Mouse (Mus musculus) naive thymus-derived CD4-positive, alpha-beta T cell, adult 2 months (primary cell): ENCODE results near the gene Fuom.

Source experiments
- DNase-seq: peaks from one replicate; pipeline ENCODE4 v3.0.0-alpha.2; 2011; ENCODE audit warnings: low read depth

Fuom gene

DNA sequence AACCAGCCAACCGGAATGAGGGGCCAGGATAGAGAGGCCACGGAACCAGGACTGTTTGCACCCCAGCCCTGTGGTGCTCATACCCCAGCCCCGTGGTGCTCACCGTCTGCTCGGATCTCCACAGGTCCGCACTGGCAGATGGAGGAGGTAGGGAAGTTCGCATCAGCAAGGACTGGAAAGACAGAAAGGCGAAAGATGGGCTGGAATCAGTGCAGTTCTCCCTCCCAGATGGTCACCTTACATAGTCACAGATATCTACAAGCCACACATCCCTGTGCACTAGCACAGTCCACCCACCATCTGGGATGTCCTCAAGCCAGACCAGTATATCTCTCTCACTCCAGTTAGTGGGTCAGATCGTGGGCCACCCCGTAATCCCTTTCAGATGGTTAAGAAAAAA, 743 bp downstream of the Fuom start:
- no peak for DNase-seq

DNA sequence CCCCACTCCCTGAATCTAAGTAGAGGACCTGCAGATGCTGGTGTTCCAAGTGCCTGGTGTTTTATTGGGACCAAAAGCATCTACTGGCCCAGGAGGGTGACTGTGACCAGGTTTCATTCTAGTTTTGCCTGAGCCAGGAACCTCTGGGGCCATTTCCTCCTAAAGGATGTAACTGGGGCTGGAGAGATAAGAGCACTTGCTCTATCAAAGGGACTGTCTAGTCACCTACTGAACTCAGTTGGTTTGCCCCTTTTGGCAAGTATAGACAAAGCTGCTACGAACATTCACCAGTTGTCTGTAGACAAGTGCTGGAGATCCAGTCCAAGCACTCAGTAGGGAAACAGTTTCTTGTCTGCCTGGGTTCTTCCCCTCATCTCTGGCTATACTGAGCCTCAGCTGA, 3.8 kb downstream of the Fuom start:
- DNase-seq: no peak

DNA sequence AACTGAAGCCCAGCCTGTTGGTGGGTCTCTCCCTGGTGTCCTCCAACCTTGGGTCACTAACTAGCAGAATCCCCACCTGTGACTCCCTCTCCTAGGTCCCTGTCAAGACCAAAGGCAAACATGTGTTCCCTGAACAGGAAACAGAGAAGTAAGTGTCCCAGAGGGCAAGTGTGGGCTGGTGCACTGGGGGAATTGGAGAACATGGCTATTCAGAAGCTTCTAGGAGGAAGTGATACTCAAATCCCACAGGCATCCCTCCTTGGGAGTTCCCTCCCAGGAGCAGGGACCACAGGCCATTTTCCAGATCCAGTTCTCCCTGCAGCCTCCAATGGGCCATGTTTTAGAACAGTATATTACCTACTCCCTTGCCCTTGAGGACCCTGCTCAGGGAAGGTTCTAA, 6.2 kb downstream of the Fuom start:
- DNase-seq: no peak

DNA sequence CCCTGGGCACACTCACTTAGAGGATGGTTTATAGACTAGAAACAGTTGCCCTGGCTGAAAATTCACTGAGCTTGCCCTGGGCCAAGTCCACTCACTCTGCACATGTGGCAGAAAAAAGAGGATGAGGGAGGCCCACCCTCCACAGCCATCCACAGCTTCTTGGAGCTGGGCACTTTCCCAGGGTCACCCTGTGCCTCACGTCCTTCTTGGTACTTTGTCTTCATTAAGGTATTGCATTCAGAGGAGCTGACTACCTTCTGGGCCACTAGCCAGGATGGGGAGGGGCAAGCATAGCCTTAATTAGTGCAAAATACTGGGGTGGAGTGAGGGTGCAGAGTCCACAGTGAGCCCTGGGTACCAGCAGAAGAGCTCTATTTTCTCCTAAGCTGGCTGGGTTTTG, 6.7 kb downstream of the Fuom start:
- DNase-seq: no peak

DNA sequence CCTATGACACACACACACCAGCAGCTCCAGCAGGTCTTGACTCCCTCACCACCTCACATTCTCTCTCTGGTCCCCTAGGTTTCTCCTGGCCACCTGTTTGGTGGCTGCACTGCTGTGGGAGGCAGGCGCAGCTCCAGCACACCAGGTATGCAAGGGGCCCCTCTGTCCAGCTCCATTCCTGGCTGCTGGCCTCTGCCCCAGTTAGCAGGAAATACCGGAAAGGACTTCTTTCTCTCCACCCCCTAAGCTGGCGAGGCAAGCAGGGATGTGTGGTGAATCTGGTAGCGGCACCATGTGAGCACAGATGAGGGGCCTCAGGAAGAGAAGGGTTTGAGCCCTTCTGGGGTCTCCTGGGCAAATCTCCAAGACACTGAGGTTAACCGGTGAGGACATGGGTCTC, 7.3 kb downstream of the Fuom start:
- DNase-seq: no peak

DNA sequence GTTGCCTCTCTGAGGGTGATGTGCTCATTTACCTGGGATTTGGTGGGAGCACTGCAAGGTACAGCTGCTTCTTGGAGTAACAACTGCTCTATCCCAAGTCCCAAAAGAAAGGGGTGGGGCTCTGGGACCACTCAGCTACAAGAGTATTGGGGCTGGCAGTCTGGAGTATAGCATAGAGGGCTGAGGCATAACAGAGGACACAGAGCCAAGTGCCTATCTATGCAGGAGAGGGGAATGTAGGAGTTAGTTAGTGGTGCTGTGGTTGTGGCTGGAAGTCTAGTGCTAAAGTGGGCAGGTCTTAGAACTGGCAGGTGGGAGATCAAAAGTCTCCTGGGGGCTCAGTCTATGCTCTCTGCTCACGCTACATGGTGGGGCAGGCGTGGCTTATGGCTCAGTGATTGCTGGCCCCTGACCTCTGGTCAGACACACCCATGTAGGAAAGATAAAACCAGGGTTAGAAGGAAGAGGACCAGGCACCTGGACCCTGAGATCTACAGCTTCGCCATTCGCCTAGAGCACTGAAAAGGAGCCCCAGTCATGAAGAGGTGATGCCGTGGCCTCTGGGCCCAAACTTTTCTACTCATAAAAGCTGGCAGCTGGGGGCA, 9.2 kb downstream of the Fuom start, which contains the start of gene Prap1:
Gene Prap1, plus strand, starts transcription at position 472 of the 605 bp plus-strand sequence.
- no peak for DNase-seq

DNA sequence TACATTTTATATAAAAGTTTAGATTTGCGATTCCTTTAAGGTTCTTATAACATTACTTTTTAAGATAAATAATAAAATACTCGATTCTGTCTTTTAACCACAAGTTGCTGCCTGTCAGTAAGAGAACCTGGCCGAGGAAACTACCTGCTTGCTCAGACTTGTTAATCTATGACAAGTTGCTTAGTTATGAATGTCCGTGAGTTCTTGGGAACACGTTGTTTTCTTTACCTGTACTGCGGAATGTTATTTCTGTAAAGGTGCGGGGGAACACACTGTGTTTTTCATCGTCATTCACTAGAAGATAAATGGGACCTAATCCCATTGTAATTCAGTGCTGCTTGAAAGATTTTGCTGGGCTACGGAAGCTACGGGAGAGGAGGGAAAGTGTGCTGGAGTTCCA, 11.6 kb downstream of the Fuom start:
- DNase-seq: no peak

DNA sequence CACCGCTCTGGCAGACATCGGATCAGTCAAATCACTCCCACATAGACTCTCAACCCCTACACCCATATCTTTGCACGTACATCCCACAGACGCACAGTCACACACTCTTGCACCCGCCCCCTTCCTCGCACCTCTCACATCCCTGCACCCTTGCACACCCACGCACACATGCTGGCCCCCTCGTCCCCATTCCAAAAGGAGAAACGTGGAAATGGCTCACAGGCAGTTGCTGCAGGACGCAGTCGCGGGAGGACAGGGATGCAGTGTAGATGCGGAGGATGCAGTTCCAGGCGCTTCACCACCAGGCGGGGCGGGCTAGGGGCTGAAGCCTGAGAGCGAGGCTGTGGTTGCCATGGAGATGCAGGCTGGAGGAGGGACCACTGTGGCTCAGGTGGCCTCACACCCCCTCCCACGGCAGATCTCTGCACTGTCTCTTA, 20.0 kb downstream of the Fuom start, which contains the start of gene Caly:
Gene Caly, minus strand, starts transcription at position 307 of the 437 bp plus-strand sequence.
- DNase-seq: peak; percentile 33

DNA sequence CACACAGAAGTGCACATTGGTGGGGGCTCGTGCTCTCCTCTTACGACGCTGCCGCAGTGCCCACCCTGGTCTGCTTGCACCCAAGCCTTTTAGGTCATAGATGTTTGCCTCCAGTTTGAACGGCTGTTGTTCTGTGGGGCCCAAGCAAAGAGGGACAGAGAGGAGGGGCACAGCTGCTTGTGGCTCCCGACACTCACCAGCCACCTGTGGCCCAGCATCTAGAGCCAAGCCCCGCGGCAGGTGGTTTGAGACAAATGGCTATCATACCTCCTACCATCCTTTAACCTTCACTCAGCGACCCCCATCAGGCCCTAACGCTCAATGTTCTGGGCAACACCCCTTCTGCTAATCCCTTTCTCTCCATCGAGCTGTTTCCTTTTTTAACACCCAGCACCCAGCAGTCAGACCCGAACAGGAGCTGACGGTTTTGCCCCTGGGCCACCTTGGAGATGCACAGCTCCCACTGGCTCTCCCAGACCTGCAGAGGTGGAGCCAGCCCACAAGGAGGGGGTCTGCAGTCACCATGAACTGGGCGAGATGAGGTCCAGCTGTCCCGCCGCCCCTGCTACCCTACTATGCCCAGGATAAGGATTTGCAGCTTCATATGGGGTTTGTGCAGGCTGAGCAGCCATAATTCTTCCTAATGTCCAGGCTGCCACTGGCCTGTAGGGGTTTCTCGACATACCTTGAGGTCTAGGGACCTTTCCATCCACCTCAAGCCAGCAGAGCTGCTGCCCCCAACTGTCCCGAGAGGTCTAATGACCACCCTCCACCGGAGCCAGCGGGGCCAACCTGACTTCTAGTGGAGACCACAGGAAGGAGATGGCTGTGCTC, 20.6 kb downstream of the Fuom start:
- DNase-seq: no peak

DNA sequence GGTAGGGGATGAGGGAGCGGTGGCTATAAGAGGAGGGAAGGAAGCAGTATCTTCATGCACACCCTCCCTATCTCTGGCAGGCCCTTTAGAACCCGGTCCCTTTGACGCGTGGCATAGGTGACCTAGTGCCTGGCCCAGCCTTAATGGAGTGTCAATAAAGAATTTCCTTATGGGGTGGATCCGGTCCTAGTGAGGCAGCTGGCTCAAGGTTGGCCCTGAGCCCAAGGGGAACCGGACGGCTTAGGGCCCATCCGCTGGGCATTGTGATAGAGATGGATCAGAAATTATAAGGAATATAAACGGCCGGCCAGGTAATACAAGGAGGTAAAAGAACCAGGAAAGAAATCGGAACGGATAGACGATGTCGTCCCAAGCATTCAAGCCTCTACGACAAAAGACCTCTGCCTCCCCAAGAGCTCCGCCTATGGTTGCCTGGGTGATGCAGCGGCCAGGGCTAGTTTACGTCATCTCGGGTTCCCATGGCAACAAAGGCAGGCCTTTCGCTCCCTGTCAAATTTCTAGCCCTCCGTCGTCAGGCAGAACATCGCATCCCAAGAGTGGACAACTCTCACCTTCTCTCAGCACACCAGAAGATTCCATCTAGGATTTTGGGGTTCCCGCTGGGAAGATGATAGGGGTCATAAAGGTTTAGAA, 21.6 kb downstream of the Fuom start:
- peak; percentile 63 for DNase-seq

DNA sequence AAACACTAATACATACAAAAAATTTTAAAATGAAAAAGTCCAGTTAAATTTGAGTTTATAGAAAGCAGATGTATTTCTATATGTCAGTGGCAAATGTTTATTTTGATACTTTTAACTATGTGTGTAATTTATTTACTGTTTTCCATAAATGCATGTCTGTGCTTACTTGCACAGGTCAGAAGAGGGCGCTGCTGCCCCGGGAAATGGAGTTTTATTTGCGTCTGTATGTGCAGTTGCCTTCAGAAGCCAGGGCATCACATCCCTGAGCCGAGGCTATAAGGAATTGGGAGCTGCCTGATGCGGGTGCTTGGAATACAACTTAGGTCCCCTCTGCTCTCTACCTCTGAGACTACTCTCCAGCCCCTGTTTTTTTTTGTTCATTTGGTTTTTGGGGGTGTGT, 23.5 kb downstream of the Fuom start:
- peak; percentile 80 for DNase-seq

DNA sequence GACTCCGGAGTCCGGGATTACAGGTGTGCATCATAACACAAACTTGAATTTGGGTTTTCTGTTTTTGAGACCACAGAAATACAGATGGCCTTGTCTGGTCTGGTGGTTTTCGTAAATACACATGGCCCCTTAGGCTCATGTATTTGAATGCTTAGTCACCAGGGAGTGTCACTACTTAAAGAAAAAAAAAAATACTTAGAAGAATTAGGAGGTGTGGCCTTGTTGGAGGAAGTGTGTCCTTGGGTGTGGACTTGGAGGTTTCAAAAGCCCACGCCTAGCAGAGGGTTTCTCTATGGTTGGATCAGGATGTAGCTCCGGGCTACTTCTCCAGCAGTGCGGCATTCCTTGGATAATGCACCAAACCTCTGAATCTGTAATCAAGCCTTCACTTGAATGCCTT, 24.5 kb downstream of the Fuom start:
- no peak for DNase-seq

DNA sequence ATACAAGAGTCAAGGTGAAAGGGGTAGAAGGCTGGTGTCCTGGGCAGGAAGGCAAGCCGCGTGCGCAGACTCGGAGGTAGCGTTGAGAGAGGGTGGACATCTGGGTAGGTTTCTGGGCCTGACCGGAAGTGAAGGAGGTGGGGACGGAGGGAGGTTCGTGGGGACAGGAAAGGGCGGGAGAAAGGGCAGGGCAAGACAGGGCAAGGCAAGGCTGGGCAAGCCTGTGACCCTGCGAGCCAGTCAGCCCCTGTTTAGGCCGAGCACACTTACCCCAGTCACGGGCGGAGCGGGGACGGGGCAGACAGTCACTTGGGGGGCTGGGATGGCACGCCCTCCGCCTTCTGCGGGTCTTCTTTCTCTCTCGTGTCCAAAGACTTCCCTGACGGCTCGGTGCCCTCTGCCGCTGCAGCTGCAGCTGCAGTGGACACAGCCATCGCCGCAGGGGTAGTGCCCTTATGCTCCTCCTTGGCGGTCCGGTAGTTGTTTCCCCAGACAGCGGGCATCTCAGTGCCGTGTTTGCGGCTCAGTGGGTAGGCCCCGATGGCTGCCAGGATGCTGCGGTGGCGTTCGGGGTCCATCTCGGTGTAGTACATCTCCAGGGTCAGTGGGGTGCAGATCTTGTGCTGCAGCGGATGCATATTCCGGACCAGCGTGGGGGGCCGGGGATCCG, 32.1 kb downstream of the Fuom start:
- no peak for DNase-seq

DNA sequence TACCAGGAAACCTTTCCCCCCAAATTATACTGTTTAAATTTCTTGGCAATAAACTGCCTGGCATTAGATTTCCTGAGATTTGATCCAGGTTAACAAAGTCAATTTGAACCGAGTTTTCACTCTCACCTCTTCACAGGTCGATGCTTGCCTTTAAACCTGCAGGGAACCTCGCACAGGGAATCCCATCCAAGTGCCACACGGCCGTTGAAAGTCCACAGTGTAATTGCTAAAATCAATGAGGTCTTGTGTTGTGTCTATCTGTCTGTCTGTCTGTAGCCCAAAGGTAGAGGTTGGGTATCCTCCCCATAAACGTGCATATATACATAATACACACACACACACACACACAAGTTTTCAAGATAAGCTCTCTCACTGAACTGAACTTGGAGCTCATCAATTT, 34.8 kb downstream of the Fuom start:
- DNase-seq: no peak

DNA sequence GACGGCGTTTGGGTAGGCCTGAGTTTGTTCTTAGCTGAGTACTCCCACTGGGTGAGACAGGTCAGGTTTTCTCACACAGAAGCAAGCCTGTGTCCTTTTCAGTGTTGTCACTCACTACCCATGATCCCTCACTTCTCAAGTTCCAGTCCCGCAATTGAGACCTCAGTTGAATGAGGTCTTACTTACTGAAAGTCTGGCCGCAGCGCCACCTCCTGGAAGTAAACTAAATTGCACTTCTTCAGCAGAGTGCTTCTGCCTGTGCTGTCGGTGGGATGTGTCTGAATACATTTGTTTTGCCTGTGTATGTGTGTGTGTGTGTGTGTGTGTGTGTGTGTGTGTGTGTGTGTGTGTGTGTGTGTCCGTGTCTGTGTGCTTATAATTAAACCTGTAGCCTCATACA, 39.1 kb downstream of the Fuom start:
- peak; percentile 80 for DNase-seq

DNA sequence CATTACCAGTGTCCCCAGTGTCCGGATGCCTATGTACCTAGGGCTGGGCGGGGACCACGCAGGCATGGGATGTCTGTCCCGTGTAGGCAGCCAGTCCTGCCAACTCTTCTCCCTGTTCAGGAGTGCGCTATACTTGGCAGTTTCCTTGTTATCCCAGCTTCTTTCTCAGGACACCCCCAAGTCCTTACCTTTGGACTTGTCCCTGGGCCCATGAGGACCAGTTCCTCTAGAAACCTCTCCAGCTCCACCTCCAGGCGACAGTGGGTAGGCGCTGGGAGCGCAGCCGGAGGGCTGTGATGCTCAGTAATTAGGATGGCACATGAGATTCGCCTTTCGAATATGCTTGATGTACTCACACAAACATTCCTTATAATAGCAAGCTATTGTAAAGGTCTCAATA, 39.9 kb downstream of the Fuom start:
- DNase-seq: peak; percentile 22

DNA sequence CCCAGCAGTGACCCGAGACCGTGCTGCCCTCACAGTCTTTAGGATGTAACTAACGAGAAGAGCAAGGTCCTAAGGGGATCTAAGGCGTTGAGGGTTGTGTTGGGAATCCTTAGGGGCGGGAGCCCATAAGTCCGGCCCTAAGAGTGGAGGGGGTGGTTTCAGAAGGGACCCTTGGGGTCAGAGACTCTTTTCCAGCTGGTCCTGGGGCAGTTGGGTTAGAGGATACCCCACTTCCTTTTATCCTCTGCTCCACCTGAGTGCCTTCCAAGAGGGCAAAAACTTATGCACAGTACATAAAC, 40.5 kb downstream of the Fuom start:
- DNase-seq: no peak

DNA sequence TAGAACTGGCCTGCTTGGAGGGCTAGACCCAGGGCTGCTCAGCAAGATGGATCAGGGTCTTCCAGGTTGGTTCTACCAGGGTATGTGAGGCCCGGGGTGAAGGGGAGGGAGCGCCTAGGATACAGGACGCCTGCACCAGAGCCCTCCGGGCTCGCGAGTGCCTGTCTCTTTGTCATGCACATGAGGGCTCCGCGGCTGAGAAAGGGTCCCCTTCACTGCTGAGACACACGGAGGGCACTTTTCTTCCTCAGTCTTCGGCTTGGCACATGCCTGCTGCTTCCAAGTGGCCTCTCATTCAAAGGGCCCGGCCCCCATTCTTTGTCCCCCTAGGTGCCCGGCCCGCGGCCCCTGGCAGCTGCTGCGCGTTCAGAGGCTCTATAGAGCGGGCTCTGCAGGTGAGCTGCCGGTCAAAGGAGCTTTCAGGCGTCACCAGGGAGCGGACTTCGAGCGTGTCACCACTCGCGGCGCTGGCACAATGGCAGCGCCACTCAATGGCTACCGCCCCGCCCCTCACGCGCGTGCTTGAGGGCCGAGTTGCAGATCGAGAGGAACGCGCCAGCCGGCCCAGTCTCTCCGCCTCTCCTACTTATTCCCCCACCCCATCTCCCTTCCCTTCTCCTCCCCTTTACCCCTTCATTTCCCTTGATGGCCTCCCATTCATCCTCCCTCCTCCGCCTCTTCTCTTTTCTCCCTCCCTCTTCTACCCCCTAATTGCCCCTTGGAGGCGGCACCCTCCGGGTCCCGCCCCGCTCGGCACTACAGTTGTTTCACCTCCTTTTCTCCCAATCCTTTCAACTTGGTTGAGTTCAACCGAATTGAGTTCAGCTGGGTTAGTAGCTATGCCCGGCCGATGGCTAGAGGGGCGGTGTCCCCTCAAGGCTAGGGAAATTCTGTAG, 41.1 kb downstream of the Fuom start:
- DNase-seq: no peak

DNA sequence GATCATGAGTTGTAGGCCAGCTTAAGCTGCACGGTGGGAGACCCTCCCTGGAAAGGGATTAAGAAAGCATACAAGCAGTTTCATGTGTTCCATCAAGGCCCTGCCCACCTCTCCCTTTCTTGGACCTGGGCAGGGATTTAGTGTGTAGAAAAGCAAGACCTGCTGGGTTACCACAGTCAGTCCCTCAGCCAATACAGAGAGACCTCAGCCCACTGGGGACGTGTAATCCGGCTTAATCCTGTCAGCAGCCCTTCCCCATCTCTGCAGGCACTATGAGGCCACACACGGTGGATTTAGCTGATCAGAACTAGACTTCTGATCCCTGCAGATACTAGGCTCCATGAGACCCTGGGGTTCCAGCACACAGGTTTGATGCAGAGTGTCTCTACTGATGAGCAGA, 42.6 kb downstream of the Fuom start:
- no peak for DNase-seq

DNA sequence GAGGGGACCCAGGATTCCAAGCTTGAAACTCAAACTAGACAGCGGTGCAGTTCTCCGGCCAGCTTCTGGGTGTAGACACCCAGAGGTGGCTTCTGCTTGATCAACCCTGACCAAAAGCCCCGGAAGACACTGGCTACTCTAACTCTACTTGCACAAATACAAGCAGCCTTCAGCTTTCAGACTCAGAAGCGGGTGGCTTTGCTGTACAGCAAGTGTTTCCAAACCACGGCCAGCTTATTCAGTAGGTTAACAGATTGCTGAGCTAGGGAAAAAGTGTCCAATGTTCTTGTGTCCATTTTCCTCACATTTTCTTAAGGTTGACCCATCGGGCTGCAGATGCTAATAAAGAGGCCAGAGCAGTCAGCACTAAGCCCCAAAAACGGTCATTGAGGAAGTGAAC, 43.7 kb downstream of the Fuom start:
- DNase-seq: no peak
